Mouse (Mus musculus): ENCODE measurements at regions not wholly inside any gene's neighbourhood (a gene's known extent, or its start where the extent isn't known, plus 50 kb on each side); places are given as distances from the start of the nearest gene placed in this dataset.

GRCm38 (mm10) chr14:105783428-105783827 lies 113.2 kb downstream of the Spry2 start:
- TF ChIP-seq GATA1 (IDR thresholded peaks at IDR 0.05; ENCODE audit: low read length): no peak
- no peak for TF ChIP-seq TAL1 (IDR thresholded peaks at IDR 0.05; ENCODE audit: low read length)
